Mouse (Mus musculus) intestine, embryonic 16.5 days (tissue): ENCODE measurements around the gene Myh9. TPM values are rescaled to one million over a fixed set of nuclear protein-coding genes. Genes with fewer than 3 reads are reported as not detected.
A peak's percentile ranks its signal among the peaks of the same experiment; 100 is the strongest.
"Not testable (repeated sequence)": the region's sequence is repeated elsewhere in the genome, so short reads cannot be mapped to it uniquely, and the experiment has no call there.

Experiments used
- ATAC-seq: fragments of 200-750 bp; cut with Nextera tagmentation; 2 replicates; pipeline ENCODE4 v1.8.0; 2017; ENCODE audit warnings: moderate TSS enrichment, moderate library complexity
- H3K27ac ChIP-seq: fragments of 300-500 bp; sonication (generic); 2 replicates; pipeline ENCODE4 v1.5.1; 2014; ENCODE audit warnings: mild to moderate bottlenecking, low read length
- H3K27me3 ChIP-seq: fragments of 300-500 bp; sonication (generic); replicated peaks from 2 replicates; pipeline ENCODE4 v1.6.1; 2014; ENCODE audit warnings: low read length, control low read depth, mixed read lengths; ENCODE audit not compliant: control insufficient read depth, insufficient read depth
- H3K36me3 ChIP-seq: fragments of 300-500 bp; sonication (generic); 2 replicates; pipeline ENCODE4 v1.6.1; 2014; ENCODE audit warnings: low read length, control low read depth; ENCODE audit not compliant: control insufficient read depth, insufficient read depth
- H3K4me1 ChIP-seq: fragments of 300-500 bp; sonication (generic); 2 replicates; pipeline ENCODE4 v1.6.1; 2014; ENCODE audit warnings: low read length, control low read depth, mixed read lengths; ENCODE audit not compliant: control insufficient read depth, insufficient read depth
- H3K4me2 ChIP-seq: fragments of 300-500 bp; sonication (generic); 2 replicates; pipeline ENCODE4 v1.6.1; 2014; ENCODE audit warnings: low read depth, low read length, control low read depth
- H3K4me3 ChIP-seq: fragments of 300-500 bp; sonication (generic); 2 replicates; pipeline ENCODE4 v1.5.1; 2014; ENCODE audit warnings: mild to moderate bottlenecking, low read length
- H3K9ac ChIP-seq: fragments of 300-500 bp; sonication (generic); 2 replicates; pipeline ENCODE4 v1.6.1; 2014; ENCODE audit warnings: low read depth, low read length
- H3K9me3 ChIP-seq: fragments of 300-500 bp; sonication (generic); 2 replicates; pipeline ENCODE4 v1.6.1; 2016; ENCODE audit warnings: low read length, control low read depth; ENCODE audit not compliant: control insufficient read depth
- WGBS: fragments of 180-500 bp; shearing (Covaris S2); extraction: QIAGEN DNeasy Blood & Tissue Kit; methylation state at CpG from one replicate; pipeline ENCODE4 v1.1.7; 2014; 5-methylcytosine and 5-hydroxymethylcytosine counted together
- polyA plus RNA-seq: library from polyadenylated mRNA; unstranded; fragments of >200 nt; fragmentation: Nextera tagmentation; extraction: Ambion mirVana; gene quantifications from 2 replicates; pipeline ENCODE4 v1.2.1, GENCODE M21; 2015

The Myh9 gene
- polyA plus RNA-seq, 1 experiment from 2014 or later = 39.1 TPM

DNA sequence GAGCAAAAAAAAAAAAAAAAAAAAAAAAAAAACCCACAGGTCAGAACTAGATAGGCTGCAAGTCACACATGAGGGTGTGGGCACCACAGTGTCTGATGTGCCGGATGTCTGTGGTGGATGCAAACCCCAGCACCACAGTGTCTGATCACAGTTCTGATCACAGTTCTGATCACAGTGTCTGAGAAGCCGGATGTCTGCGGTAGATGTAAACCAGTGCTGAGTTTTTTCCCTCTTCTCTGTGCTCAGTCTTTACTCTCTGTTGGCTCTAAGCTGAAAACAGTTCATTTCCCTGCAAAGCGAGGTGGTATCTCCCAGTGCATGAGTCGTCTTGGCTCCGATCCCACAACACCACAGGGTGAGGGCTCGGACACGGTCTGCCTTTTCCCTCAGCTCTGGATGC, 108.6 kb downstream of the Myh9 start:
- H3K27ac ChIP-seq, H3K9ac ChIP-seq, H3K4me1 ChIP-seq, H3K27me3 ChIP-seq, H3K4me2 ChIP-seq, H3K9me3 ChIP-seq, H3K4me3 ChIP-seq, ATAC-seq, H3K36me3 ChIP-seq: not testable (repeated sequence)
- WGBS = 63% methylated on average over 8 of the region's 8 CpGs

DNA sequence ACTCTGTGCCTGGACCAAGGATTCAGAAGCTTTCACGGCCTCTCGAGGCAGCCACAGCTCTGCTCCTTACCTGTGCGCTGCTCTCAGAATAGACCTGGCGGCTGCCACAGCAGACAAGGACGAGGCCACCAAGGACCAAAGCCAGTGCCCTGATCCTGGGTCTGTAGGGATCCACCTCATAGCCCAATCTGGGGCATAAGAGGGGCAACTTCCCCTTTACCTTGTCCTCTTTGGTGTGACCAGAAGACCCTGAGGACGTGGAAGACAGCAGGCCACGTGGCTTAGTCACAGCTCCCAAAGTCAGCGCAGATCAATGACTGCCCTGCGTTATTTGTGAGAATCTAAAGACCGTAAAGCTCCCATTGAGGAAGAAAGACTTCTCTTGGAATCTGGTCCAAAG, 109.1 kb downstream of the Myh9 start:
- WGBS = 77% methylated on average over 10 of the region's 10 CpGs

DNA sequence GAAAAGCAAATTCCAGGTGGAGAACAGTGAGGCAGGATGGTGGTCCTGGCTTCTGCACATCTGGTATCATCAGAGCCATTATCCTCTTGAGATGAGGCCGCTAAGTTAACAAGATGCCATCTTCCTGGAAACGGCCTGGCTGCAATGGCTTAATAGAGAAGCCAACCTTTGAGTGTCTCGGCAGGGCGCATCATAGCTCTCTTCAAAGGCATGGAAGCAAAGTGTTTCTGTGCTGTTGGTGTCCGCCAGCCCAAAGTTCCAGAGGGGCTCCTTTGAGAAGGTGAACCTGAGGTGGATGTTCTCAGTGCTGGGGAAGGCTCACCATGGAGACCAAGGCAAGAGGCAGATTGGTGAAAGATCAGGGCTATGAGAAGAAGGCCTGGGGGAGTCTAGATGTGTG, 110.4 kb downstream of the Myh9 start:
- Histone ChIP-seq H3K4me3 (no peak overlapping the region), H3K4me1 (no peaks in the 10 kb centered on the region), H3K9me3 (no peaks in the 10 kb centered on the region), H3K27me3 (no peaks in the 10 kb centered on the region), H3K36me3 (no peaks in the 10 kb centered on the region), H3K4me2 (no peak overlapping the region), H3K27ac (no peak overlapping the region), H3K9ac (no peak overlapping the region)
- ATAC-seq = no peak
- WGBS = 88% methylated on average over 5 of the region's 5 CpGs

More for the DNA sequence above, 109.1 kb downstream of the Myh9 start:
- not testable (repeated sequence) for H3K4me3 ChIP-seq, H3K27ac ChIP-seq, ATAC-seq, H3K4me1 ChIP-seq, H3K9ac ChIP-seq, H3K27me3 ChIP-seq, H3K4me2 ChIP-seq, H3K9me3 ChIP-seq, H3K36me3 ChIP-seq

DNA sequence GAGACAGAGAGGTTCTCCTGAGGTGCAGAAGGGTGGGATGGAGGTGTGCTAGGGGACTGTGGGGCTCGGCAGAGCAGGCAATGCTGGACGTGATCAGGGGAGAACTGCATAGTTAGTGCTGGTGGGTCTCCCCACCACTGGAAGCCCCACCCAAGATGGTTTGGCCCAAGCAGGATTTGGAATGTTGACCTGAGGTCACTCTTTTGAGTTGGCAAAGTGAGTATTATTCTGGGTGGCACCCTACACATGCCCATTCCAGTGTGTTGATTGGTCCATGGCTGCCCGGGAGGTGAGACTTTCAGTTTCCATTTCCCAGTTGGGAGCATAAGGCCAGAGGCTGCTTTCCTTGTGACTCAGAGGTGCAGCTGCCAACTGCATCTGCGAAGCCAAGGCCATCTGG, 113.2 kb downstream of the Myh9 start, which contains the start of gene Apol9b:
Apol9b (plus strand) TSS at position 301 of the 400 bp plus-strand sequence.
- H3K36me3 ChIP-seq, H3K4me1 ChIP-seq, H3K4me3 ChIP-seq, H3K9me3 ChIP-seq, H3K9ac ChIP-seq, H3K27ac ChIP-seq, H3K4me2 ChIP-seq, ATAC-seq, H3K27me3 ChIP-seq: not testable (repeated sequence)
- whole genome bisulfite sequencing = 90% methylated on average over 2 of the region's 4 CpGs

DNA sequence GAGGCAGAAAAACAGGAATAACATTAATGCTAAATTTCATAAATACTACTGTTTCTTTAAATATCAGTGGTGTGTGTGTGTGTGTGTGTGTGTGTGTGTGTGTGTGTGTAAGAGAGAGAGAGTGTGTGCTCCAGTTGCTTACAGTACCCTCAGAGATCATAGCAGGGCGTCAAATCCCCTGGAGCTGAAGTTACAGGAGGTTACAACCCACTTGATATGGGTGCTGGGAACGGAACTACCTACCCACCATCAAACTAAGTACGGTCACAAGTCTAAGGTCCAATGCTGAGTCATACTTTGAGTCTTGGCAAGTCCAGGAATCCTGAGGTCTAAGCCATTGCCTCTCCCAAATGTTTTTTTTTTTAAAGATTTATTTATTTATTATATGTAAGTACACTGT, 114.2 kb downstream of the Myh9 start:
- not testable (repeated sequence) for H3K9me3 ChIP-seq, H3K4me3 ChIP-seq, ATAC-seq, H3K36me3 ChIP-seq, H3K4me1 ChIP-seq, H3K4me2 ChIP-seq, H3K27me3 ChIP-seq, H3K9ac ChIP-seq, H3K27ac ChIP-seq
- WGBS = 69% methylated on average over 3 of the region's 3 CpGs

DNA sequence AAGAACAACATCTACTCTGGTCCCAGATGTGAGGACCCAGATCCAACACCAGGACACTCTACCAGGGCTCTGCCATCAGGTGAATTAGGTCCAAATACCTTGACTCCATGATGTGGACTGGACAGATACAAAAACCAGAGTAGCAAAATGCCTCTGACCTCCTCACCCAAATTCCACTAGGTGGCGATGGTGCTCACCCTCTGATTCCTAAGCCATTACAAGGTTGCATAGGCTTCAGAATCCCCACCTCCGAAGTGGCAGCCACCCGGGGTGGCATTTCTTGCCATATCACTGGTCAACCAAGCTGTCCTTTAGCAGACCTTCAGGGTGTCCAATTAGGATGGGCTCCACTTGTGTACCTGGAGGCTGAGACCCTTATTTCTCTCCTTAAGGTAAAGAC, 114.8 kb downstream of the Myh9 start:
- 7% methylated on average over 3 of the region's 3 CpGs for WGBS
- not testable (repeated sequence) for H3K9me3 ChIP-seq, H3K36me3 ChIP-seq, H3K9ac ChIP-seq, H3K27me3 ChIP-seq, H3K4me1 ChIP-seq, H3K27ac ChIP-seq, H3K4me3 ChIP-seq, H3K4me2 ChIP-seq, ATAC-seq

DNA sequence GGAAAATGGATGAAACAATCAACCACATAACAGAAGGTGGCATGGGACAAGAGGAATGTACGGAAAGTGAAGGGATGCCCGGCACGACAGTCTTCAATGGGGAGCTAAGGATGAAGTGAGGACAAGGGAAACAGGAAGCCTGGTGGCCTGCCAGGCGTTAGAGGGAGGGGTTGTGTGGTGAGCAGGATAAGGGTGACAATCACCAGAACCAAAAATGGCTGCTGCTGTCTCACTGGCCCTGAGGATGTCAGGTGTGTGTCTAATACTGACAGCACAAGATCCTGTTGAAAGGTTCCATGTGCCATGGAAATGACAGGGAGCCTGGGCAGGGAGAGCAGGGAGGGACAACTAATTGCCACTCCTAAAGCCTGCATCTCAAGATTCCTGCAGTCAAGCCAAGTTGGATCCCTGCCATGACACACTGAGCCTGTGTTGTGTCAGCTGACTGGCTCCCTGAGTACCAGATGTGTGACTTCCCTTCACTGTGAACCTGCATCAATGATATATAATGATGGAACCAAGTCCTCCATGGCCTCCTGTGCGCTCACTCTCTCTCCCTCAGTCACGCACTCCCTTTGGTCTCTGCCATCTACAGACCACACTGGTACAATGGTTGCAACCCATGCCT, 116.5 kb downstream of the Myh9 start:
- not testable (repeated sequence) for H3K9me3 ChIP-seq, H3K27ac ChIP-seq, ATAC-seq, H3K27me3 ChIP-seq, H3K4me2 ChIP-seq, H3K9ac ChIP-seq, H3K4me1 ChIP-seq, H3K4me3 ChIP-seq, H3K36me3 ChIP-seq
- 65% methylated on average over 6 of the region's 6 CpGs for WGBS

DNA sequence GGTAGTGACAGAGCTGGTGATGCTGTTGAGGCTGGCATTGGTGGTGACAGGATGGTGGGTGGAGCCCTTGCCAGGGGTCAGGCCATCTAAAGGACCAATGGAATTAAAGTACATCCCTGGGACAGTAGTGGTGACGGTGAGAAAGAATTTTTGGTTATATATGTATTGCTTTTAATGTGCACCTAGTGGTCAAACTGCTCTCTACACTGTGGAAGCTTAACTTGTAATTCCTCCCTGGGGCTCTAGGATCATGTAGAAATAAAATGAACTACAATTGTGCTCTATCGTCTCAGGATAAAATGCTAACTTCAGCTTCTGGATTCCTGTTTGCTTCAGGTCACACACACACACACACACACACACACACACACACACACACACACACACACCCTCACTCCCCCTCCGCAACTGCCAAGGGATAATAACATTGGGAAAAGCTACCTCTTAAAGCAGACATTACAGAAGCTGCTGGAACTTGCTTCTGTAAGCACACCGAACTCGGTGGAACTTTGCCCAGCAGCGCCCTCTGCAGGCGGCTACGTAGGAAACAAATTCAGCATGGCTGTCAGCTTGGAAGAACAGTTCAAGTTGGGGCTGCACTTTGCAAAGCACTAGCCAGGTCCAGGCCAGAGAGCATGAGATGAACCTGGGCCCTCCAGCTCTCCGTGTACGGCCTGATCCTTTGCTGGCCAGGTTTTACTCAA, 117.6 kb downstream of the Myh9 start:
- H3K9me3 ChIP-seq, H3K4me2 ChIP-seq, H3K9ac ChIP-seq, H3K4me1 ChIP-seq, H3K27me3 ChIP-seq, H3K4me3 ChIP-seq, H3K27ac ChIP-seq, H3K36me3 ChIP-seq: not testable (repeated sequence)
- 25% methylated on average over 3 of the region's 10 CpGs for WGBS
- ATAC-seq = 0 out of 2 replicates have a peak, but pooled peaks have one; percentile 46

DNA sequence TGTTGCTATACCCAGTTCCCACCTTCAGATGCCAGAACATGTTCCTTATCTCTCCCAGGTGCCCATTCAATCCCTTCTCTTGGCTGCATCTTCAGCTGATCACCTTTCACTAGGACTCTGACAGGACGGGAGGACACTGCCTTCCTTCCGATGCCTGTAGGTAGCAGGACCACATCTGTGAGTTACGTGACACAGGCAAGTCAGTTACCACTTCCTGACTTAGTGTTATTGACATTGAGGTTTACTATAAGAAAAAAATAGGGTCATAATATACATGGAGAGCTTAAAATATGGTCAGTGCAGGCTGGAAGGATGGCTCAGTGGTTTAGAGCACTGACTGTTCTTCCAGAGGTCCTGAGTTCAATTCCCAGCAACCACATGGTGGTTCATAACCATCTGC, 120.5 kb downstream of the Myh9 start:
- ATAC-seq, H3K27ac ChIP-seq, H3K4me2 ChIP-seq, H3K4me1 ChIP-seq, H3K4me3 ChIP-seq, H3K9me3 ChIP-seq, H3K27me3 ChIP-seq, H3K36me3 ChIP-seq, H3K9ac ChIP-seq: not testable (repeated sequence)
- no CpG with 5 or more reads among the region's 3 CpGs for WGBS

DNA sequence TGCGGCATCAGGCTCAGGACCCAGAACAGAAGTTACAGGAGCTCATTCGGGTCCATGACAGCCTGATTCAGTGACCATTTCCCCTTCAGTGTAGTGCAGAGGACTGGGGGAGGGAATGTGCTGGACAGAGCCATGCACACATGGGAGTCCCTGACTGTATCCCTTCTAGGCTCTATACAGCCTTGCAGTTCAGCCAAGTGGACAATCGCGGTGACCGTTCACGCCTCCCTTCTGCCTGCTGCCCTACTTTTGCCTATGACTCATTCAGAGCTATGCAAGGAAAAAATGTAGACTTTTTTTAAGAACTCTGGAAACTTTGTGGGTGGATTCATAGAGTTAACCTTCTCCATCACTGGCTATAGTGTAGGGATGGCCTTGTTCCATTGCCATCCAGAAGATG, 123.7 kb downstream of the Myh9 start:
- H3K4me1 ChIP-seq, ATAC-seq, H3K36me3 ChIP-seq, H3K4me2 ChIP-seq, H3K4me3 ChIP-seq, H3K27me3 ChIP-seq, H3K9me3 ChIP-seq, H3K27ac ChIP-seq, H3K9ac ChIP-seq: not testable (repeated sequence)
- 50% methylated on average over 2 of the region's 6 CpGs for WGBS
